Mouse (Mus musculus) inflammation-experienced regulatory T-cells, adult 6 months (primary cell): ENCODE data around the gene Tbc1d13. TPM values are rescaled to one million over a fixed set of nuclear protein-coding genes. Genes with fewer than 3 reads are reported as not detected.

Experiments
- ATAC-seq: one replicate; pipeline ENCODE4 v1.8.0; 2017
- polyA plus RNA-seq, 3 experiments: library from polyadenylated mRNA; unstranded; fragments of 100-300 nt; shearing (Covaris generic); gene quantifications; one replicate each; pipeline ENCODE4 v1.2.1; 2017

The Tbc1d13 gene
- 1 to 10 TPM; 6.5 to 9.0 (median 8.8) TPM for polyA plus RNA-seq

- peak; percentile 95 for ATAC-seq
Measured at GRCm38 (mm10) chr2:30133613-30134377, at the start of gene Tbc1d13. Gene Tbc1d13 (plus strand): TSS chr2:30133746.

- ATAC-seq, result no peak
Measured at GRCm38 (mm10) chr2:30084113-30084512, 49.4 kb upstream of the Tbc1d13 start.

DNA sequence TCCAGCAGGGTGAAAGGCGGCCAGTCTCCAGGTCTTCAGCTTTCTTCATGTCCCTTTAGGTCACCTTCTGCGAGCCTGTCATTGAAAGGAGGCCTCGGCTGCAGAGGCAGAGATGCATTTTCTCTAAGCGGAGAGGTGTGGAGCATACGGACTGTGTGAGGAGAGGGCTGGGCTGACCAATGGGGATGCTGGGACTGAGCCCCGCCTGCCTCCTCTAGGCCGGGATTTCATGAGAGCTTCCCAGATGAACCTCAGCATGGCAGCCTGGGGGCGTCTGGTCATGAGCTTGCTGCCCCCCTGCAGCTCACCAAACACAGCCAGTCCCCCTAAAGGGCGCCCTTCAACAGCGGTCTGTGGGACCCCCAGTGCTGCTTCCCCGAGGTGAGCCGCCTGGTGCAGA lies 48.9 kb upstream of the Tbc1d13 start:
- ATAC-seq, result no peak

DNA sequence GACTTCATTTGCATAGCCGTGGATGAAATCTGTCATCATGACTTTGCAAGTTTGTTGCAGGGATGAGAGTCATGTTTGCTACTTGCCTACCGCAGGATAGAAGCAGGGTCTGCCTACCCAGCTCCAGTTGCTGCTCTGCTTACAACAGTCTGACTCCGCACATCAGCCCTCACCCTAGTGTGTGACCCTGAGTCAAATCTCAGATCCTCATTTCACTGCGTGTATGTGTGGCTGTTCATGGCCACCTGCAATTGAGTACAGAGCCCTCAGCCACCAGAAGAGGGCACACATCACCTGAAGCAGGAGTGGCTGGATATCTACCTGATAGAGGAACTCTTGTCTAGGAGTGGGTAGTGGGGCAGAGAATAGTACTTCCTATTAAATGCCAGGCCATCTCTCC lies 46.2 kb upstream of the Tbc1d13 start:
- ATAC-seq, result no peak

DNA sequence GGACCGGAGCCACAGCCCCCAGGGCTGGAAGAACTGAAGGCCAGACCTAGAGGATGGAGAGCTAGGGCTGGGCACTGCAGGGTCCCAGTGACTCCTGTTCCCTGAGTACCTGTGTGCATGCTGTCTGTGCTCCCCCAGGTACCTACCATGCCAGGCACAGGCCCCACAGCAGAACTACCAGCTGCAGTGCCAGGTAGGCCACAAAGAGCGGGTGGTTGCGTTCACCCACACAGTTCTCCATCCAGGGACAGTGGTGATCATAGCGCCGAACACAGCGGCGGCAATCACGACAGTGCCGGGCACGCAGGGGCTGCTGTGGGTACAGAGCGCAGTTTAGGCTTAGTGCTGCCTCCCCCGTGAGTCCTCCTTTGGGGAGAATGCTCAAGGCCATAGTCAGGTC lies 42.0 kb upstream of the Tbc1d13 start:
- ATAC-seq, result no peak

- ATAC-seq, result no peak
Measured at GRCm38 (mm10) chr2:30092280-30092918, 41.1 kb upstream of the Tbc1d13 start.

- ATAC-seq, result peak; percentile 97
Measured at GRCm38 (mm10) chr2:30093471-30094207, 39.9 kb upstream of the Tbc1d13 start, which contains the start of gene Zdhhc12. Gene Zdhhc12 (minus strand): TSS chr2:30093648.

- no peak for ATAC-seq
Measured at GRCm38 (mm10) chr2:30094208-30094588, 39.3 kb upstream of the Tbc1d13 start.

GRCm38 (mm10) chr2:30095882-30096527 lies 37.5 kb upstream of the Tbc1d13 start:
- ATAC-seq, result no peak

GRCm38 (mm10) chr2:30100214-30100613 lies 33.3 kb upstream of the Tbc1d13 start:
- ATAC-seq, result no peak

GRCm38 (mm10) chr2:30106364-30106763 lies 27.2 kb upstream of the Tbc1d13 start:
- ATAC-seq, result no peak

GRCm38 (mm10) chr2:30107646-30108045 lies 25.9 kb upstream of the Tbc1d13 start:
- ATAC-seq, result no peak

DNA sequence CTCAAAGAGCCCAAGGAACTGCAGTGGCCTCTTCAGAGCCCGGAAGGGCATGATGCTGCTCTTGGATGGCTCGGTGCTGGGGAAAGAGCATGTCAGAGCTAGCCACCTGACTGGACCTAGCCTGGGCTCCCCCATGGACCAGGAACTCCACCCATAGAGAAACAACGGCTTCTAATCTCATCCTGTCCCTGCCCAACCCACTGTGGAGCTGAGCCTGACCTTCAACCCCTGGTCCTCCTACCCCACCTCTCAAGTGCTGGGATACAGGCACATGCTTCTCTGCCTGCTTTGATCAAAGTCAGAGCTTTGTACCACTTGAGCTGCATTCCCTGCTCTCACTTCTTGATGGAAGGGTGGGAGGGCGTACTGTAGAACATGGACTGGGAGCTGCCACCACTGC lies 25.3 kb upstream of the Tbc1d13 start:
- no peak for ATAC-seq

- ATAC-seq, result no peak
Measured at GRCm38 (mm10) chr2:30111500-30111899, 22.0 kb upstream of the Tbc1d13 start.

DNA sequence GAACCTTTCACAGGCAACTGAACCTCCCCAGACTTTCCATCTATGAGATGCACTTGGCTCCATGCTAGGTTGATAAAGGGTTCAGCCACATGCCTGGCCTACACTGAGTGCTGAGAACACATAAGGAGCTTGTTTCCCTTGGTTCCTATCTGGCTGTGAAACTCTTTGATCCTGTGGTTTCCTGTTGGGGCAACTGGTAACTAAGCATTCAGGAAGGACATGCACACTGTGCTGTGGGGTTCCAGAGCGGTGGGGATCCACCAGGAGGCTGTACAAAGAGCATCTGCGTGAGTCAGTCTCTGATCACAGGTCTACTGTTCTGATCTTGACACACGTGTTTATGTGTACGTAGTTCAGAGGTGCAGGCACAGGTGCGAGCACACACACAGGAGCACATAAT lies 21.0 kb upstream of the Tbc1d13 start:
- no peak for ATAC-seq

- peak; percentile 39 for ATAC-seq
Measured at GRCm38 (mm10) chr2:30119641-30120051, 13.9 kb upstream of the Tbc1d13 start.

DNA sequence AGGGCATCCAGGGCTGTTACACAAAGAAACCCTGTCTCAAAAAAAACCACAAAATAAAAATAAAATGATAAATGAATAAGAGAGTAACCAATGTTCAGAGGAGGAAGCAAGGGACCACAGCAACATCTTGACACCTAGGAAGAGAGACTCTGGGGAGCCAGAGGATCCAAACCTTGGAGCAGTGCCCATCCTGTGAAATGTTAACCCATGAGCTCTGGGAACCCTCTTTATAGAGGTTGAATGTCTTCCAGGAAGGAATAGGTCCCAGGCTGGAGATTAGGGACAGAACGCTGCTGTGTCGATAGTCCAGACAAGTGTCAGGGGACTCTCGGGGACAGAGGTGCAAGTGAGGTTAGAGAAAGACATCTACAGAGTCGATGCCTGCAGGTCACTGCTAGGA lies 13.3 kb upstream of the Tbc1d13 start:
- ATAC-seq, result no peak

DNA sequence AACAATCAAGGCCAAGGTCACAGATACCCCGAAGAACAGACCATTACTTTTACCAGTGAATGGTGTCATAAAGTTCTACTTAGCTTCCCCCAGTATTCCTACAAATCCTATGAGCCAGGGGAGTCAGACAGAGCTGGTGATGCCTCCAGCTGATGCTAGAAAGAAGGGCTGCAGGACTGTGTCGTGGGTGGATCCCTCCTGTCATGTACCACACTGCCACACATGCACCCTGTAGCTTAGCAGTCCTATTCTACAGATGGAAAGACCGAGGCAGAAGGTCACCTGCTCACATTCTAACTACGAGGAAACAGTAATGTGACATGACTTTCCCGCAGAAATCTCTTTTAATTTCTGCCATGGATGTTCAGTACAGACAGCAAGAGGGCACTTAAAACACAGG lies 10.8 kb upstream of the Tbc1d13 start:
- no peak for ATAC-seq

DNA sequence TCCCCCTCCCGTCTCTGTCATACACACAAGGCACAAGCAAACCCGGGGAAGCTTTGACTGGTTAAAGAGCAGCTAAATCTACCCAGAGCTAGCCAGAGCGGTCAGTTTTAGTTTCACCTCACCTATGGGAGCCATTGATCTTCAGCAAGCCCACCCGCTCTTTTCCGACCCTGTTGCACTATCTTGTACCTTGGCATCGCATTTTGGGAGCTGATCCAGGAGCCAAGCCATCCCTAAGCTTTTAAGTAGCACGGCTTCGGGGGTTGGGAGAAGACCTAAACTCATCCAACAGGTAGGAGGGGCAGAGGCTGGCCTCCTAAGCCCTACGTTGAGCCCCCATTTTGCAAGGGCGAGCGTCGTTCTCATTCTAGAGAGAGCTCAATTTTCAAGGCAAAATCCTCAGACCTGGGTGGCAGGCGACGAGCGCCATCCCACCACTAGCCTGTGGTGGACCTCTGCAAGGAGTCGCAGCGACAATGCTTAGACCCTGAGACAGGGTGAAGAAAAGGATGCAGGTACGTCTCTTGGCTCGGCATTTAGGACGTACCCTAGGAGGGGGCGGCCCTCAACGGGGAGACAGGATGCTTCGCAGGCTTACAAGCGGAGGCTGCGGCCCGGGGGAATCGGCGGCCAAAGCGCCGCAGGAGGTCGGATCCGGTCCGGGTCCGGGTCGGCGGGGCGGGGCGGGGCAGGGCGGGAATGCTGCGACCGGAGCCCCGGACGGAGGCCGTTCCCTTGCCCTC lies 9.6 kb upstream of the Tbc1d13 start:
- peak; percentile 59 for ATAC-seq

DNA sequence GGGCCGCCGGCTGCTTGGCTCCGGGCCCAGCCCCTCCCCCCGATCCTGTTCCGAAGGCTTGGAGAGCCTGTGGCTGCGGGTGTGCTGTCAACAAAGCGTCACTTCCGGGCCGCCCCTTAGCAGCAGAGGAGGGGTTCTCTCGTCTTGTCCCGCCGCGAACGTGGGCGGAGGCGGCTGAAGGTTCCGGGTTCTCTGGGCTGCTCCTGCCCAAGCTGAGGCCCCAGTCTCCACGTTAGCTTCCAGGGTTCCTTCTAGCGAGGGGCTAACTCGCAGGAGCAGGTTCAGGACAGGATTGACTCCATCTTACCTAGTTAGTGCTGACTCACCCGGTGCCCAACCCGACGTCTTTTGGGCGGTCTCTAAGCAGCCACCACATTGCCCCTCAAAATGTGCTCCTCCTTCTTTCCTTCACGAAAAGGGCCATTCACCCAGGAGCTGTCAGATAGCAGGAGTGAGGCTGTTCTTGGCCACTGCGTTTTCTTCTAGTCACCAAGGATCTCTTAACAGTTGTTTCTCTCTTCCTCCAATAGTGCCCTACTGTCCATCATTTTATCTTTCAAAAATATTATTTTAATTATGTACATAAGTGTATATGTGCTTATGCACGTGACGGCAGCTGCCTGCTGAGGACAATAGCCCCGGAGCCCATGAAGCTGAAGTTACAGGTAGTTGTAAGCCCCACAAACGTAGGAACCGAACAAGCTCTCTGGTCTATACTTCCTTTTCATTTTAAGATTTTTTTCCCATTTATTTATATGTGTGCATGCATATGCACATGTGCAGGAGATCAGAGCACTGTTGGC lies 8.9 kb upstream of the Tbc1d13 start, which contains the start of gene Zer1:
Zer1 (minus strand) TSS at position 114 of the 803 bp plus-strand sequence.
- ATAC-seq, result peak; percentile 80

- no peak for ATAC-seq
Measured at GRCm38 (mm10) chr2:30128789-30129188, 4.8 kb upstream of the Tbc1d13 start.
